Comparison of ENCODE assay signal across 8 mouse cellular contexts in genomic region chr2:122765071-122765793, GRCm38 (mm10). TPM values are rescaled to one million over a fixed set of nuclear protein-coding genes. Genes with fewer than 3 reads are reported as not detected.
A peak's percentile ranks its signal among the peaks of the same experiment; 100 is the strongest.
DNase-seq lines count a peak whose midpoint lies in the region; ATAC-seq and TF ChIP-seq lines count a peak whose summit lies in the region.

Gene Sqor (plus strand): TSS chr2:122765237.

- WGBS in heart, embryonic 12.5 days = 1% methylated on average over 45 of the region's 46 CpGs
- WGBS in kidney, embryonic 15.5 days = under 1% methylated on average over 46 of the region's 46 CpGs
- WGBS in liver, embryonic 15.5 days (ENCODE audit: insufficient replicate concordance) = 1% methylated on average over 46 of the region's 46 CpGs
- 2% methylated on average over 46 of the region's 46 CpGs for WGBS in stomach, embryonic 16.5 days

- H3K4me3 ChIP-seq in bone marrow macrophage, adult 2 months (ENCODE audit: insufficient read depth, low read length) = peak within 1 kb of the TSS; percentile 67
- peak within 1 kb of the TSS; percentile 57 for H3K4me3 ChIP-seq in heart, embryonic 12.5 days
- peak within 1 kb of the TSS; percentile 51 for H3K4me3 ChIP-seq in kidney, embryonic 15.5 days (replicated peaks)
- H3K4me3 ChIP-seq in liver, embryonic 15.5 days (replicated peaks) = peak within 1 kb of the TSS; percentile 57
- peak within 1 kb of the TSS; percentile 53 for H3K4me3 ChIP-seq in stomach, embryonic 16.5 days (replicated peaks; ENCODE audit: low read length)

- peak; percentile 75 for DNase-seq in CD4-positive helper T cell, adult 2 months (ENCODE audit: low read depth, low spot score)
- DNase-seq in neural tube, embryonic 10.5 days (ENCODE audit: extremely low spot score, low spot score) = peak; percentile 51

- peak within 1 kb of the TSS; percentile 96 for H3K4me2 ChIP-seq in heart, embryonic 12.5 days
- peak within 1 kb of the TSS; percentile 90 for H3K4me2 ChIP-seq in kidney, embryonic 15.5 days
- H3K4me2 ChIP-seq in liver, embryonic 15.5 days = peak within 1 kb of the TSS; percentile 75
- peak within 1 kb of the TSS; percentile 85 for H3K4me2 ChIP-seq in stomach, embryonic 16.5 days (ENCODE audit: low read depth, low read length)

- TF ChIP-seq POLR2A in bone marrow macrophage, adult 2 months (IDR thresholded peaks at IDR 0.05; ENCODE audit: borderline replicate concordance, low read depth, low read length) = no peak; the same call in 1 of the 2 replicates

- no peaks in the 10 kb centered on the region for H3K9me3 ChIP-seq in heart, embryonic 12.5 days (replicated peaks)
- H3K9me3 ChIP-seq in kidney, embryonic 15.5 days (replicated peaks) = no peaks in the 10 kb centered on the region
- no peaks in the 10 kb centered on the region for H3K9me3 ChIP-seq in liver, embryonic 15.5 days (replicated peaks)
- H3K9me3 ChIP-seq in stomach, embryonic 16.5 days (replicated peaks; ENCODE audit: control insufficient read depth, low read length) = no peaks in the 10 kb centered on the region

- no peaks in the 10 kb centered on the region for H3K36me3 ChIP-seq in heart, embryonic 12.5 days
- no peaks in the 10 kb centered on the region for H3K36me3 ChIP-seq in kidney, embryonic 15.5 days
- no peaks in the 10 kb centered on the region for H3K36me3 ChIP-seq in liver, embryonic 15.5 days (replicated peaks)
- no peaks in the 10 kb centered on the region for H3K36me3 ChIP-seq in stomach, embryonic 16.5 days (ENCODE audit: control insufficient read depth, insufficient read depth, low read length)

- H3K4me1 ChIP-seq in bone marrow macrophage, adult 2 months (ENCODE audit: control insufficient read depth, insufficient read depth, low read length) = peaks cover 34% of the 10 kb centered on the region
- H3K4me1 ChIP-seq in heart, embryonic 12.5 days (replicated peaks) = 0 out of 2 replicates have a peak, but pooled peaks cover 3% of the 10 kb centered on the region
- peaks cover 5% of the 10 kb centered on the region; the same call in 1 of the 2 replicates for H3K4me1 ChIP-seq in kidney, embryonic 15.5 days
- H3K4me1 ChIP-seq in liver, embryonic 15.5 days (replicated peaks) = peaks cover 13% of the 10 kb centered on the region; the same call in 1 of the 2 replicates
- H3K4me1 ChIP-seq in stomach, embryonic 16.5 days (ENCODE audit: control insufficient read depth, insufficient read depth, low read length) = peaks cover 3% of the 10 kb centered on the region; the same call in 1 of the 2 replicates

- peak; percentile 98 for ATAC-seq in erythroblast, adult 5-6 weeks (replicated peaks; ENCODE audit: low FRiP score, poor library complexity, severe bottlenecking)
- peak; percentile 81 for ATAC-seq in heart, embryonic 12.5 days (ENCODE audit: insufficient number of reproducible peaks, low FRiP score)
- ATAC-seq in kidney, embryonic 15.5 days (replicated peaks; ENCODE audit: low FRiP score) = peak; percentile 94
- peak; percentile 80 for ATAC-seq in liver, embryonic 15.5 days (ENCODE audit: insufficient read depth)
- ATAC-seq in stomach, embryonic 16.5 days (ENCODE audit: insufficient read depth, low FRiP score) = peak; percentile 92

- peak within 1 kb of the TSS; percentile 61 for H3K9ac ChIP-seq in heart, embryonic 12.5 days
- H3K9ac ChIP-seq in kidney, embryonic 15.5 days = peak within 1 kb of the TSS; percentile 47
- peak within 1 kb of the TSS; percentile 40; the same call in 1 of the 2 replicates for H3K9ac ChIP-seq in liver, embryonic 15.5 days
- peak within 1 kb of the TSS; percentile 80 for H3K9ac ChIP-seq in stomach, embryonic 16.5 days (ENCODE audit: low read length)

- peaks cover 13% of the 10 kb centered on the region for H3K27me3 ChIP-seq in heart, embryonic 12.5 days (replicated peaks)
- peaks cover 35% of the 10 kb centered on the region for H3K27me3 ChIP-seq in kidney, embryonic 15.5 days
- peaks cover 19% of the 10 kb centered on the region; the same call in 1 of the 2 replicates for H3K27me3 ChIP-seq in liver, embryonic 15.5 days
- 0 out of 2 replicates have a peak, but pooled peaks cover 4% of the 10 kb centered on the region for H3K27me3 ChIP-seq in stomach, embryonic 16.5 days (ENCODE audit: control insufficient read depth, insufficient read depth, low read length)

- peak within 1 kb of the TSS; percentile 36 for H3K27ac ChIP-seq in bone marrow macrophage, adult 2 months (ENCODE audit: insufficient read depth, low read depth, low read length)
- no peak within 1 kb of the TSS for H3K27ac ChIP-seq in heart, embryonic 12.5 days (ENCODE audit: poor library complexity, severe bottlenecking)
- no peak within 1 kb of the TSS for H3K27ac ChIP-seq in kidney, embryonic 15.5 days
- no peak within 1 kb of the TSS for H3K27ac ChIP-seq in liver, embryonic 15.5 days (replicated peaks)
- peak within 1 kb of the TSS; percentile 82 for H3K27ac ChIP-seq in stomach, embryonic 16.5 days (ENCODE audit: low read length)

- TF ChIP-seq CTCF in bone marrow macrophage, adult 2 months (IDR thresholded peaks at IDR 0.05; ENCODE audit: low read depth, low read length) = no peak

RNA-seq across cellular contexts. Expression of gene Sqor, which starts in this region (rescaled TPM):
- polyA plus RNA-seq in bone marrow macrophage, adult 2 months (2012; ENCODE audit: insufficient read depth, insufficient read length, missing spikeins) = 111 and 118 TPM in 2 replicates
- 28.0 and 56.3 TPM in 2 replicates for total RNA-seq in erythroblast, adult 5-6 weeks (2015; ENCODE audit: low replicate concordance)
- 24.2 and 44.2 TPM in 2 replicates for total RNA-seq in erythroblast, adult 5-6 weeks (2017; ENCODE audit: low replicate concordance)
- 3.0 and 5.4 TPM in 2 replicates for polyA plus RNA-seq in heart, embryonic 12.5 days (2016; fragmentation: Nextera tagmentation; extraction: Ambion mirVana)
- 13.0 and 14.9 TPM in 2 replicates for polyA plus RNA-seq in kidney, embryonic 15.5 days (2015; fragmentation: Nextera tagmentation; extraction: Ambion mirVana)
- 7.3 and 9.1 TPM in 2 replicates for polyA plus RNA-seq in liver, embryonic 15.5 days (2015; fragmentation: Nextera tagmentation; extraction: Ambion mirVana)
- polyA plus RNA-seq in stomach, embryonic 16.5 days (2015; fragmentation: Nextera tagmentation; extraction: Ambion mirVana) = 37.7 and 41.8 TPM in 2 replicates

Comparison
In these comparisons a context has a peak if more than half of its experiments do, and no peak if none do; other contexts are left out.
1. H3K27ac ChIP-seq: peak in bone marrow macrophage, adult 2 months (single experiment) and stomach, embryonic 16.5 days (single experiment); none in heart, embryonic 12.5 days (single experiment), kidney, embryonic 15.5 days (single experiment) and liver, embryonic 15.5 days (single experiment).
2. Peak in every context shown above with its lines, with median percentiles within 50 percentile points of each other: H3K4me3 ChIP-seq, ATAC-seq, H3K4me2 ChIP-seq and H3K9ac ChIP-seq.